Mouse (Mus musculus) intestine, embryonic 16.5 days (tissue): ENCODE results near the gene Exph5. TPM values are rescaled to one million over a fixed set of nuclear protein-coding genes. Genes with fewer than 3 reads are reported as not detected.
A peak's percentile ranks its signal among the peaks of the same experiment; 100 is the strongest.

ENCODE experiments used
- ATAC-seq: fragments of 200-750 bp; cut with Nextera tagmentation; 2 replicates; pipeline ENCODE4 v1.8.0; 2017; ENCODE audit warnings: moderate TSS enrichment, moderate library complexity
- H3K27ac ChIP-seq: fragments of 300-500 bp; sonication (generic); 2 replicates; pipeline ENCODE4 v1.5.1; 2014; ENCODE audit warnings: mild to moderate bottlenecking, low read length
- H3K27me3 ChIP-seq: fragments of 300-500 bp; sonication (generic); replicated peaks from 2 replicates; pipeline ENCODE4 v1.6.1; 2014; ENCODE audit warnings: low read length, control low read depth, mixed read lengths; ENCODE audit not compliant: control insufficient read depth, insufficient read depth
- H3K36me3 ChIP-seq: fragments of 300-500 bp; sonication (generic); 2 replicates; pipeline ENCODE4 v1.6.1; 2014; ENCODE audit warnings: low read length, control low read depth; ENCODE audit not compliant: control insufficient read depth, insufficient read depth
- H3K4me1 ChIP-seq: fragments of 300-500 bp; sonication (generic); 2 replicates; pipeline ENCODE4 v1.6.1; 2014; ENCODE audit warnings: low read length, control low read depth, mixed read lengths; ENCODE audit not compliant: control insufficient read depth, insufficient read depth
- H3K4me2 ChIP-seq: fragments of 300-500 bp; sonication (generic); 2 replicates; pipeline ENCODE4 v1.6.1; 2014; ENCODE audit warnings: low read depth, low read length, control low read depth
- H3K4me3 ChIP-seq: fragments of 300-500 bp; sonication (generic); 2 replicates; pipeline ENCODE4 v1.5.1; 2014; ENCODE audit warnings: mild to moderate bottlenecking, low read length
- H3K9ac ChIP-seq: fragments of 300-500 bp; sonication (generic); 2 replicates; pipeline ENCODE4 v1.6.1; 2014; ENCODE audit warnings: low read depth, low read length
- H3K9me3 ChIP-seq: fragments of 300-500 bp; sonication (generic); 2 replicates; pipeline ENCODE4 v1.6.1; 2016; ENCODE audit warnings: low read length, control low read depth; ENCODE audit not compliant: control insufficient read depth
- WGBS: fragments of 180-500 bp; shearing (Covaris S2); extraction: QIAGEN DNeasy Blood & Tissue Kit; methylation state at CpG from one replicate; pipeline ENCODE4 v1.1.7; 2014; 5-methylcytosine and 5-hydroxymethylcytosine counted together
- polyA plus RNA-seq: library from polyadenylated mRNA; unstranded; fragments of >200 nt; fragmentation: Nextera tagmentation; extraction: Ambion mirVana; gene quantifications from 2 replicates; pipeline ENCODE4 v1.2.1, GENCODE M21; 2015

Gene Exph5
- polyA plus RNA-seq, result 2.8 and 3.6 TPM in 2 replicates

DNA sequence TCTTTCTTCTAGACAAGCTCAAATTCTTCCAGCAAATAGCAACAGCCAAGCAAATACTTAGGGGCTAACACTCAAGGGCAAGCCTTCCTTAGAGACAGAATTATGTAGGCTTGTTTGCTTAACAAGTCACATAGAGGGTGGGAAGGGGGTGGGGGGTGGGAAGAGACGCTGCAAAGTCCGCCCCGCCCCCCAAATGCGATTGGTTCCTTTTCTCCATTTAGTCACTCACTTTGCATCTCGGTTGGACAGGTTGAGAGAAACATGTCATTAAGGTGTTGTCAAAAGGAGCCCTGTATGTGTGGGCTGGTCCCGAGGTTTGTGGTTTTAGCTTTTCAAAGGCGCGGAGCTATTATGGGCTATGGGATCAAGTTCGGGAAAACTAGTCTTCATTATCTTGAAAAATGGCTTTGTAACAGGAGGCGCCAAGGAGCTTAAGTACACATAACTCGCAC is at the start of gene Exph5:
Gene Exph5 (plus strand): TSS at position 402 of the 452 bp plus-strand sequence.
- Histone ChIP-seq H3K27me3 (no peaks in the 10 kb centered on the region), H3K4me2 (peak within 1 kb of the TSS; percentile 75), H3K4me3 (peak within 1 kb of the TSS; percentile 50), H3K9me3 (no peaks in the 10 kb centered on the region), H3K4me1 (no peaks in the 10 kb centered on the region; the same call in 1 of the 2 replicates), H3K27ac (peak within 1 kb of the TSS; percentile 55), H3K36me3 (no peaks in the 10 kb centered on the region), H3K9ac (peak within 1 kb of the TSS; percentile 60)
- under 1% methylated on average over 11 of the region's 11 CpGs for WGBS
- peak; percentile 89 for ATAC-seq

DNA sequence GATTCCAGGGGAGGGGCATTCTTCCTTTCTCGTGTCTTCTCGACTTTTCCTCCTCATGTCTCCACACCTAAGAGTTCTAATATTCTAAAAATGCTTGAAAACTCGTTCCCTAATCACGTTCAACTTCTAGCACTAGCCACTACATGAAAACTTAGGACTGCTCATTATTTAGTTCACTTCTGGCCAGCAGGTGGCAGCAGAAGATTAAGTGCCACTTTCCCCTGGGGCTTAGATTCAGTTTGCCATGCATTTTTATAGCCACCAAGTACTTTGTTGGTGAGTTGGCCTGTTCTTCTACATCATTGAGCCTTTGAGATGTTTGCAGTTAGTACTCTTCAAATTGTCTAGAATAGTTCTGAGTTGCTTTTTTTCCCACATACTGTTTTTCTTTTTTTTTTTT is 47.1 kb upstream of the Exph5 start:
- peak; percentile 66 for ATAC-seq
- Histone ChIP-seq H3K27ac (no peak overlapping the region), H3K9me3 (no peaks in the 10 kb centered on the region), H3K36me3 (no peaks in the 10 kb centered on the region), H3K4me3 (no peak overlapping the region), H3K4me1 (no peaks in the 10 kb centered on the region), H3K27me3 (no peaks in the 10 kb centered on the region), H3K9ac (no peak overlapping the region), H3K4me2 (no peak overlapping the region)
- 5% methylated on average over 4 of the region's 4 CpGs for WGBS

DNA sequence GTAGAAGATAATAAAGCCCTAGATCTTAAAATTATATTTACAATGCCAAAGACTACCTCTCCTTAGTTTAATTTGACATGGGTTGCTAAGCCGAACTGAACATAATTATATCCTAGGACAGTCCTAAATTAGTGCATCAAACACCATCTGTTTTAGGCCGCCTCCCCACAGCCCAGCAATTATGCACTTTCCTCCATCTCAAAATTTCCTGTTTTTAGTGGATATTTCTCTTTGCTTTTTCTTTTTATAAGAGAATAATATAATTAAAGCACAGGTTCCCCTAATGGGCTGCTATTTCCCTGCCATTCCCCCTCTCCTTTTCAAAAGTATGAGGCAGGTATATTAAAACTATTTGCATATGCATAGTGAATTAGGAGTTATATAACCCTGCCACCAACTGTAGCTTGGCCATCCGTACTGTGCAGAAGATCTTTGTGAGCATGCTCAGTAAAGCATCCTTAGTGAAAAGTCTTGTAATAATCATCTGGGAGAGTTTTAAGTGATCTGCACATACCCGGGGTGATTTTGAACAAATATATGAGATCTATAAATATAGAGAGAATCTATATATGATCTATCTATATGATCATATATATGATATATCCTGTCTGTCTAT is 44.7 kb upstream of the Exph5 start:
- Histone ChIP-seq H3K9ac (no peak overlapping the region), H3K27ac (no peak overlapping the region), H3K4me2 (no peak overlapping the region), H3K36me3 (no peaks in the 10 kb centered on the region), H3K4me1 (no peaks in the 10 kb centered on the region), H3K4me3 (no peak overlapping the region), H3K9me3 (no peaks in the 10 kb centered on the region), H3K27me3 (no peaks in the 10 kb centered on the region)
- ATAC-seq, result no peak
- WGBS, result 82% methylated on average over 4 of the region's 4 CpGs

DNA sequence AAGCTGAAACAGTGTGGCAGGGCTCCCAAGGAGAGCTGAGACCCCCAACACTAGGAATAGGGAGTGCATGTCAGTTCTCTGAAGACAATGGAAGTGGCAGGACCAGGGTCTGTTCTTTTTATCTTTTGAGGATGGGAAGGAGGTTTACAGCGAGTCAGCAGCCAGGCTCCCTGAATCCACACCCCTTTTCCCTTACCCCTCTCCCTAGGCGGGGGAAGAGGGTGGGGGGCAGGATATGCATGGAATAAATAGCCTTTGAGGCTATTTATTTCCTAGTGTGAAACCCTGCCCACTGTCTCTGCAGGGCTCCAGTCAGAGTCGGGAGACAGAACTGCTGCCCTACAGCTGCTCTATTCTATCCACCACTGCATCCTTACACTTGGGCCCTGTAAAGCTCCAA is 43.7 kb upstream of the Exph5 start:
- Histone ChIP-seq H3K27me3 (no peaks in the 10 kb centered on the region), H3K9ac (no peak overlapping the region), H3K4me3 (no peak overlapping the region), H3K36me3 (no peaks in the 10 kb centered on the region), H3K27ac (no peak overlapping the region), H3K4me1 (no peaks in the 10 kb centered on the region), H3K9me3 (no peaks in the 10 kb centered on the region), H3K4me2 (no peak overlapping the region)
- no peak for ATAC-seq
- 13% methylated on average over 3 of the region's 3 CpGs for whole genome bisulfite sequencing

DNA sequence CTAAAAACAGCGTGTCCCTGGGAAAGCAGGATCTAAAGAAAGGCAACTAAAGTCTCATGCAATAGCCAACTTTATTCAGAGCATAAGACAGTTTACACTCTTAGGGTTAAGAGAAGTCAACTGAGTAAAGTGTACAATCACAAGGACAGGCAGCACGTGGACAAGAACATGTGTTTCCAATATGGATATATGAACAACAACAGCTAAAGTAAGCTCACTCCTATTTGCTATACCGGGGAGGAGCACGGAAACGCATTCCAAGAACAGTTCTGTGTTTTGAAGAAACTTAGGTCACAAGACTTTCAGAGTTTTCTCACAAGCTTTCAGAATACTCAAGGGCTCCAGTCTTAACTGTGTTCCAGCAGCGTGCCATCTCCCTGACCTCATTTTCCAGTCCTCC is 43.3 kb upstream of the Exph5 start:
- Histone ChIP-seq H3K4me1 (no peaks in the 10 kb centered on the region), H3K9ac (no peak overlapping the region), H3K9me3 (no peaks in the 10 kb centered on the region), H3K36me3 (no peaks in the 10 kb centered on the region), H3K4me3 (no peak overlapping the region), H3K27ac (no peak overlapping the region), H3K4me2 (no peak overlapping the region), H3K27me3 (no peaks in the 10 kb centered on the region)
- 41% methylated on average over 6 of the region's 6 CpGs for WGBS
- ATAC-seq, result no peak

DNA sequence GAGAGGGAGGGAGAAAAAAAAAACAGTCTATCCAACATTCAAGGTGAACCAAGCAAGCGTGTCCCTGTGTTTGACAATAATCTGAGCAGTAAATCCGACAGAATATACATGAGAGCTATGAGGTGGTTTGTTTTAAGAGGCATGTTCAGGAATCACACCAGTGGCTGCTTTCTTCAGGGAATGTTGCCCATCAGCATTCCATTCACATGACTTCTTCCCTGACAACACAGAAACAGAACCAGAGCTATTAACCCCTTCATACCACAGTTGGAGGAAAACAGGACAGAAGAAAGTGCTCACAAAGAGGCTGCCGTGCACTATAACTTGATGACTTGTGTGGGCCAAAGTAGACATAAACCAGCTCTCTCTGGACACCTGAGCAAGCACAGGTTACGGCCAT is 37.1 kb upstream of the Exph5 start:
- Histone ChIP-seq H3K4me2 (no peak overlapping the region), H3K9ac (no peak overlapping the region), H3K36me3 (no peaks in the 10 kb centered on the region), H3K27ac (no peak overlapping the region), H3K4me1 (0 out of 2 replicates have a peak, but pooled peaks cover 3% of the 10 kb centered on the region), H3K9me3 (no peaks in the 10 kb centered on the region), H3K27me3 (no peaks in the 10 kb centered on the region), H3K4me3 (no peak overlapping the region)
- peak; percentile 38; the same call in 1 of the 2 replicates for ATAC-seq
- 39% methylated on average over 4 of the region's 4 CpGs for WGBS

DNA sequence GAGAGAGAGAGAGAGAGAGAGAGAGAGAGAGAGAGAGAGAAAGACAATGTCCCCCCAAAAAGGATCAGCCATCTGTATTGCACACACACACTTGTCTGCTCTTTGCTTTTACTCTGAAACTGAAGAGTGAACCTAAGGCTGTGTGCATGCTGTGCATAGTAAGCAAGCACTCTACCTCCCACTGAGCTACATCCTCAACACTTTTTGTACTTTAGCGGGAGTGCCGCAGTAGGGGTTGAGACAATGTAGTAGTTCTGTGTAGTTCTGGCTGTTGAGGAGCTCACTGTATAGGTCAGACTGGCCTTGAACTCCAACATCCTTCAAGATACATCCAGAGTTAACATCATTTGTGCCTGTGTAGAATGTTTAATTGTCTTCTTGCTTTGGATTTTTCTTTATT is 35.9 kb upstream of the Exph5 start:
- Histone ChIP-seq H3K9ac (no peak overlapping the region), H3K27ac (no peak overlapping the region), H3K4me3 (no peak overlapping the region), H3K36me3 (no peaks in the 10 kb centered on the region), H3K4me1 (0 out of 2 replicates have a peak, but pooled peaks cover 3% of the 10 kb centered on the region), H3K27me3 (no peaks in the 10 kb centered on the region), H3K4me2 (no peak overlapping the region), H3K9me3 (no peaks in the 10 kb centered on the region)
- ATAC-seq, result no peak
- 82% methylated on average over 2 of the region's 2 CpGs for WGBS

DNA sequence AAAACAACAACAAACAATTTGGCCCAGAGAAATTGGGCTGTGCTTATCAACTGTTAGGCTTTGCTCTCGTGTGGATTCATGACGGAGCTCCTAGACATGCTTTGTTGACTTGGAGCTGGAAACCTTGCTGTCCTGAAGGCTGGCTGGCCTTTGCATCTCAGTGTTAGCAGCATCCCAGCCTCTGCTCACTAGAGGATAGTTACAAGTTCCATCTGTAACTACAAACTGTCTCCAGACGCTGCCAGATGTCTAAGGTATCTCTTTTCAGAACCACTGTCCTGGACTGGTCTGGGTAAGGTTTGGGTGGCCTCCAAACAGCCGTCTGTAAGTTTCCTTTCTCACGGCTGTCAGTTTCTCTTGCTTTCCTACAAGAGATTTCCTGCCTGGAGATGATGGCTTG is 33.4 kb upstream of the Exph5 start:
- Histone ChIP-seq H3K4me1 (peaks cover 15% of the 10 kb centered on the region), H3K27me3 (no peaks in the 10 kb centered on the region), H3K27ac (no peak overlapping the region), H3K9me3 (no peaks in the 10 kb centered on the region), H3K4me3 (no peak overlapping the region), H3K4me2 (no peak overlapping the region), H3K9ac (no peak overlapping the region), H3K36me3 (no peaks in the 10 kb centered on the region)
- no peak for ATAC-seq
- WGBS, result 49% methylated on average over 5 of the region's 5 CpGs

DNA sequence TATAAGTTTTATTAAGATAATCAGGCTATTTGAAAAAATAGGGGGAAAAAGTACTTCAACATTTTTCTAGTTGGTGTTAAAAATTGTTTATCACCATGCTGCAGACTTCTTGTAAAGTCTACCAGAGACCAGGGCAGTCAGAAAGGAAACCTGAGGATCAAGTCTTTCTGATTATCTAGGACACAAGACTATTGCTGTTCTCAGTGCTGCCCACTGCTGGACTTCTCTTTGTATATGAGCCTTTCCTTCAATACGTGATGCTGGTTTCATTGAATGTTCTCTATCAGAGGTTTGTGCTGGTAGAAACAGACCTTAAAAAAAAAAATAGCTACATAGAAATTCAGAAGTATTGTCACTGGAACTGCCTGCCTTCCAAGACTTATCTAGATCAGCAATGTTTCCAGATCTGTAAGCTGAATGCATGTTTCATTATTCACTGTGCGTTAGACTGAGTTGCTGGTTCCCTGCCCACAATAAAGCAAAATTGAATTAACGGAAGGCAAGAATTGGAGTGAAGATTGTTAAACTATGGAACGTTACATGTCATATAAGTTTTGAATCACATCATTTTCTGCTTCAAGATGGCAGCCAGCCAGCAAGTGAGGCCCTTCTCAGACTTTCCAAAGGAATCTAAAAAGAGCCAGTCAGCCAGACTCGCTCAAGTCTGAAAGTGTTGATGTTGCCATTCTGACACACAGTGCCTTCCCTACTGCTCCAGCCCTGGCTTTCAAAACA is 32.6 kb upstream of the Exph5 start:
- no peaks in the 10 kb centered on the region for H3K9me3 ChIP-seq
- WGBS, result 62% methylated on average over 5 of the region's 5 CpGs
- H3K4me2 ChIP-seq, result no peak overlapping the region
- H3K9ac ChIP-seq, result no peak overlapping the region
- H3K27ac ChIP-seq, result no peak overlapping the region
- H3K4me3 ChIP-seq, result no peak overlapping the region
- no peaks in the 10 kb centered on the region for H3K27me3 ChIP-seq
- peaks cover 15% of the 10 kb centered on the region for H3K4me1 ChIP-seq
- no peaks in the 10 kb centered on the region for H3K36me3 ChIP-seq
- ATAC-seq, result no peak
